Mouse (Mus musculus) embryonic facial prominence, embryonic 11.5 days (tissue): ENCODE measurements around the gene Lnx2. TPM values are rescaled to one million over a fixed set of nuclear protein-coding genes. Genes with fewer than 3 reads are reported as not detected.

Experiments used
- ATAC-seq: fragments of 200-750 bp; cut with Nextera tagmentation; replicated peaks from 2 replicates; pipeline ENCODE4 v1.8.0; 2017; ENCODE audit warnings: low read depth; ENCODE audit not compliant: insufficient number of reproducible peaks, low FRiP score, low TSS enrichment
- DNase-seq: peaks from one replicate; pipeline ENCODE4 v3.0.0-alpha.2; 2015; ENCODE audit warnings: low spot score
- H3K27ac ChIP-seq: fragments of 300-500 bp; sonication (generic); replicated peaks from 2 replicates; pipeline ENCODE4 v1.5.1; 2014; ENCODE audit warnings: mild to moderate bottlenecking, low read depth, low read length, control low read depth
- H3K27me3 ChIP-seq: fragments of 300-500 bp; sonication (generic); 2 replicates; pipeline ENCODE4 v1.6.1; 2014; ENCODE audit warnings: mild to moderate bottlenecking, low read length, moderate library complexity, mixed read lengths; ENCODE audit not compliant: control insufficient read depth, insufficient read depth
- H3K36me3 ChIP-seq: fragments of 300-500 bp; sonication (generic); replicated peaks from 2 replicates; pipeline ENCODE4 v1.6.1; 2014; ENCODE audit warnings: low read depth, mild to moderate bottlenecking, low read length, moderate library complexity, mixed read lengths; ENCODE audit not compliant: control insufficient read depth, insufficient read depth
- H3K4me1 ChIP-seq: fragments of 300-500 bp; sonication (generic); 2 replicates; pipeline ENCODE4 v1.6.1; 2014; ENCODE audit warnings: low read length, mixed read lengths; ENCODE audit not compliant: control insufficient read depth, insufficient read depth
- H3K4me2 ChIP-seq: fragments of 300-500 bp; sonication (generic); 2 replicates; pipeline ENCODE4 v1.6.1; 2014; ENCODE audit warnings: low read depth, mild to moderate bottlenecking, control low read depth, low read length, moderate library complexity
- H3K4me3 ChIP-seq: fragments of 300-500 bp; sonication (generic); 2 replicates; pipeline ENCODE4 v1.5.1; 2014; ENCODE audit warnings: low read depth, low read length, control low read depth
- H3K9ac ChIP-seq: fragments of 300-500 bp; sonication (generic); replicated peaks from 2 replicates; pipeline ENCODE4 v1.6.1; 2014; ENCODE audit warnings: mild to moderate bottlenecking, control low read depth, low read length
- H3K9me3 ChIP-seq: fragments of 300-500 bp; sonication (generic); replicated peaks from 2 replicates; pipeline ENCODE4 v1.6.1; 2016; ENCODE audit warnings: mild to moderate bottlenecking, low read length, inconsistent platforms, mixed read lengths; ENCODE audit not compliant: control insufficient read depth
- WGBS: fragments of 180-500 bp; shearing (Covaris S2); extraction: QIAGEN DNeasy Blood & Tissue Kit; methylation state at CpG from one replicate; pipeline ENCODE4 v1.1.7; 2014; 5-methylcytosine and 5-hydroxymethylcytosine counted together
- polyA plus RNA-seq: library from polyadenylated mRNA; unstranded; fragments of >200 nt; fragmentation: Nextera tagmentation; extraction: Ambion mirVana; gene quantifications from 2 replicates; pipeline ENCODE4 v1.2.1, GENCODE M21; 2014

The Lnx2 gene
- polyA plus RNA-seq, 1 experiment from 2014 or later = 11.3 TPM

GRCm38 (mm10) chr5:147090256-147090963 lies 14.0 kb upstream of the Lnx2 start:
- H3K4me2 ChIP-seq = no peak overlapping the region
- H3K9ac ChIP-seq = no peak overlapping the region
- no peak for DNase-seq
- H3K27ac ChIP-seq = no peak overlapping the region
- no peaks in the 10 kb centered on the region for H3K9me3 ChIP-seq
- WGBS = 75% methylated on average over 11 of the region's 11 CpGs
- no peaks in the 10 kb centered on the region; the same call in 1 of the 2 replicates for H3K36me3 ChIP-seq
- no peaks in the 10 kb centered on the region for H3K27me3 ChIP-seq
- no peaks in the 10 kb centered on the region for H3K4me1 ChIP-seq
- no peak overlapping the region for H3K4me3 ChIP-seq
- no peak for ATAC-seq

DNA sequence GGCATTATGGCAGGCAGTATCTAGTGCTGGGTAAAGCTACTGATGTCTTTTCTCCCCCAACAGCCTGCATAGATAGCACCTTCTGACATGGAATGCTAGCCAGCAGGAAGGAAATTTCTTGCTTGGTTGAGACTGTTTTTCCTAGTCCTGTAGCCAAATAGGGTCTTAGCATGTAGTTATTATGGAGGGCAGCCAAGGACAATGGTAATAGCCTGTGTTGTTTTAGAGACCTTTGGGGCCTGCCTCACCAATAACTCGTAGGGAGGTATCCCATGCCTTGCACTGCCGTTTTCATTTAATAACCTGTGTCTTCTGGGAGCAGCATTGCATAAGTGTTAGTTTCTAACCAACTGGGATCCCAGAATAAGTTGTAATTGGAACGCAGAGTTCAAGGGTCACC lies 13.4 kb upstream of the Lnx2 start:
- 78% methylated on average over 3 of the region's 3 CpGs for WGBS
- H3K36me3 ChIP-seq = no peaks in the 10 kb centered on the region; the same call in 1 of the 2 replicates
- H3K9me3 ChIP-seq = no peaks in the 10 kb centered on the region
- ATAC-seq = no peak
- no peak overlapping the region for H3K4me3 ChIP-seq
- no peak overlapping the region for H3K27ac ChIP-seq
- H3K27me3 ChIP-seq = no peaks in the 10 kb centered on the region
- no peak overlapping the region for H3K9ac ChIP-seq
- no peak overlapping the region for H3K4me2 ChIP-seq
- no peaks in the 10 kb centered on the region for H3K4me1 ChIP-seq
- DNase-seq = no peak

- Histone ChIP-seq H3K36me3 (no peaks in the 10 kb centered on the region), H3K4me3 (no peak overlapping the region), H3K27me3 (no peaks in the 10 kb centered on the region), H3K4me2 (no peak overlapping the region), H3K4me1 (no peaks in the 10 kb centered on the region), H3K9me3 (no peaks in the 10 kb centered on the region), H3K9ac (no peak overlapping the region), H3K27ac (no peak overlapping the region)
- ATAC-seq = no peak
- no peak for DNase-seq
- WGBS = 94% methylated on average over 4 of the region's 4 CpGs
Measured at GRCm38 (mm10) chr5:147086816-147087215, 10.4 kb upstream of the Lnx2 start.

DNA sequence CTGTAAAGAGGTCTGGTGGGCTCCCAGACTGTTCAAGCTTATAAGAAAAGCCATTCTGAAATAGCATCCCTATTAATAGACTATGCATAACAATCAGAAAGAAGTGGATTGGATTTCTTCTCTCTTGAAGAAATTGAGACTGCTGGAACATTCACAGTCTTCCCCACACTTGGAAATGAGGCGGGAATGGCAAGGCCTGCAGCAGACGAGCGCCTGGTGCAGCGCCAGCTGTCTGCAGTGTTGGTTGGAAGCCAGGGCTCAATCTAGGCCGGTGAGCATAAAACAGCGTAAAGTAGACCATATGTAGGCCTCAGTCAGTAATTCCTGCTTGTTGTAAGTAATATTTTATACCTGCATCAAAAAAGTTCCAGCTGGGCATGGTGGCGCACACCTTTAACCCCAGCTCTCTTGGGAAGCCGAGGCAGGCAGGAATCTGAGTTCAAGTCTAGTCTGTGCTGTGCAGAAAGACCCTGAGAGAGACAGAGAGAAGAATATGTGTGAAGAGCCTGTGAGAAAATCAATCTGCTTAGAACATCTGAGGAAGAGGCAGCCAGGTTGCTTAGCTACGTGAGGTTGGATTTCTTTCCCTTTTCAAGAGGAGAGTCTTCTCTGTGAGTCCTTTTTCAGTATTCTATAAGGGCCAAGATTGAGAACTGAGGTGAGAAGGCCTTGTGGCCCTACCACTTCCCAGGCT lies 9.0 kb upstream of the Lnx2 start:
- Histone ChIP-seq H3K27ac (no peak overlapping the region), H3K4me3 (no peak overlapping the region), H3K27me3 (no peaks in the 10 kb centered on the region), H3K4me2 (no peak overlapping the region), H3K4me1 (no peaks in the 10 kb centered on the region), H3K9me3 (no peaks in the 10 kb centered on the region), H3K9ac (no peak overlapping the region), H3K36me3 (no peaks in the 10 kb centered on the region)
- ATAC-seq (no peak), DNase-seq (no peak)
- 95% methylated on average over 9 of the region's 9 CpGs for WGBS

- Histone ChIP-seq H3K36me3 (no peaks in the 10 kb centered on the region), H3K27me3 (no peaks in the 10 kb centered on the region), H3K4me1 (no peaks in the 10 kb centered on the region), H3K4me3 (peak overlapping the region; percentile 83), H3K4me2 (peak overlapping the region; percentile 88), H3K9ac (peak overlapping the region; percentile 77), H3K27ac (no peak overlapping the region), H3K9me3 (no peaks in the 10 kb centered on the region)
- no peak for DNase-seq
- ATAC-seq = no peak
- 70% methylated on average over 11 of the region's 11 CpGs for WGBS
Measured at GRCm38 (mm10) chr5:147078110-147078900, 1.9 kb upstream of the Lnx2 start.

- 0% methylated on average over 53 of the region's 57 CpGs for WGBS
- no peak overlapping the region for H3K27ac ChIP-seq
- no peaks in the 10 kb centered on the region for H3K36me3 ChIP-seq
- H3K4me1 ChIP-seq = no peaks in the 10 kb centered on the region
- no peaks in the 10 kb centered on the region for H3K9me3 ChIP-seq
- DNase-seq (peak; percentile 89), ATAC-seq (peak; percentile 64)
- peak overlapping the region; percentile 83 for H3K4me3 ChIP-seq
- H3K27me3 ChIP-seq = no peaks in the 10 kb centered on the region
- H3K4me2 ChIP-seq = peak overlapping the region; percentile 88
- H3K9ac ChIP-seq = peak overlapping the region; percentile 77
Measured at GRCm38 (mm10) chr5:147077305-147078034, 1.1 kb upstream of the Lnx2 start.

GRCm38 (mm10) chr5:147076799-147077165 lies 396 bp upstream of the Lnx2 start, which contains the start of gene Polr1d:
TSS of gene Polr1d (plus strand) at chr5:147077050.
- Histone ChIP-seq H3K27ac (peak within 1 kb of the TSS; percentile 75), H3K4me3 (peak within 1 kb of the TSS; percentile 83), H3K9me3 (no peaks in the 10 kb centered on the region), H3K4me2 (peak within 1 kb of the TSS; percentile 88), H3K9ac (peak within 1 kb of the TSS; percentile 77), H3K27me3 (no peaks in the 10 kb centered on the region), H3K36me3 (no peaks in the 10 kb centered on the region), H3K4me1 (no peaks in the 10 kb centered on the region)
- peak; percentile 82 for ATAC-seq
- WGBS = under 1% methylated on average over 17 of the region's 17 CpGs
- peak; percentile 56 for DNase-seq
